Mouse (Mus musculus): ENCODE results near the gene Ep300.

- TF ChIP-seq CTCF (IDR thresholded peaks at IDR 0.05; ENCODE audit: control insufficient read depth, insufficient read depth, insufficient replicate concordance, low read depth, low read length): no peak
- no peak for TF ChIP-seq POLR2A (IDR thresholded peaks at IDR 0.05; ENCODE audit: control insufficient read depth, low read depth, low read length)
These were observed 17.1 kb upstream of the Ep300 start for GRCm38 (mm10) chr15:81568093-81568492.

Data from testis, adult 2 months (tissue).